Mouse (Mus musculus) limb, embryonic 11.5 days (tissue): ENCODE data around the gene Shox2. TPM values are rescaled to one million over a fixed set of nuclear protein-coding genes. Genes with fewer than 3 reads are reported as not detected.

ENCODE experiments used
- ATAC-seq: fragments of 200-750 bp; cut with Nextera tagmentation; 2 replicates; pipeline ENCODE4 v1.8.0; 2017; ENCODE audit warnings: low read depth; ENCODE audit not compliant: insufficient number of reproducible peaks, low FRiP score, low TSS enrichment
- DNase-seq: peaks from one replicate; pipeline ENCODE4 v3.0.0-alpha.2; 2015; ENCODE audit warnings: low spot score
- H3K27ac ChIP-seq: fragments of 300-500 bp; sonication (generic); replicated peaks from 2 replicates; pipeline ENCODE4 v1.5.1; 2014; ENCODE audit warnings: low read depth, mild to moderate bottlenecking, low read length
- H3K27me3 ChIP-seq: fragments of 300-500 bp; sonication (generic); 2 replicates; pipeline ENCODE4 v1.6.1; 2014; ENCODE audit warnings: mild to moderate bottlenecking, low read length, mixed read lengths; ENCODE audit not compliant: control insufficient read depth, insufficient read depth
- H3K36me3 ChIP-seq: fragments of 300-500 bp; sonication (generic); 2 replicates; pipeline ENCODE4 v1.6.1; 2014; ENCODE audit warnings: mild to moderate bottlenecking, low read length, moderate library complexity, mixed read lengths; ENCODE audit not compliant: control insufficient read depth, insufficient read depth
- H3K4me1 ChIP-seq: fragments of 300-500 bp; sonication (generic); 2 replicates; pipeline ENCODE4 v1.6.1; 2014; ENCODE audit warnings: low read length, mixed read lengths; ENCODE audit not compliant: control insufficient read depth, insufficient read depth
- H3K4me2 ChIP-seq: fragments of 300-500 bp; sonication (generic); 2 replicates; pipeline ENCODE4 v1.6.1; 2014; ENCODE audit warnings: low read depth, mild to moderate bottlenecking, moderate library complexity; ENCODE audit not compliant: severe bottlenecking
- H3K4me3 ChIP-seq: fragments of 300-500 bp; sonication (generic); 2 replicates; pipeline ENCODE4 v1.5.1; 2014; ENCODE audit warnings: low read depth, low read length
- H3K9ac ChIP-seq: fragments of 300-500 bp; sonication (generic); 2 replicates; pipeline ENCODE4 v1.6.1; 2014; ENCODE audit warnings: mild to moderate bottlenecking, low read length
- H3K9me3 ChIP-seq: fragments of 300-500 bp; sonication (generic); 2 replicates; pipeline ENCODE4 v1.6.1; 2016; ENCODE audit warnings: low read length; ENCODE audit not compliant: control insufficient read depth
- WGBS: fragments of 180-500 bp; shearing (Covaris S2); extraction: QIAGEN DNeasy Blood & Tissue Kit; methylation state at CpG from one replicate; pipeline ENCODE4 v1.1.7; 2014; 5-methylcytosine and 5-hydroxymethylcytosine counted together
- polyA plus RNA-seq: library from polyadenylated mRNA; unstranded; fragments of >200 nt; fragmentation: Nextera tagmentation; extraction: Ambion mirVana; gene quantifications from 2 replicates; pipeline ENCODE4 v1.2.1, GENCODE M21; 2014

Gene Shox2
- 144 and 163 TPM in 2 replicates for polyA plus RNA-seq

GRCm38 (mm10) chr3:66981706-66982105, at the start of gene Shox2:
TSS of gene Shox2 (minus strand) at chr3:66981771.
- H3K27ac ChIP-seq = peak within 1 kb of the TSS; percentile 100
- ATAC-seq (peak; percentile 32; the same call in 1 of the 2 replicates), DNase-seq (no peak)
- under 1% methylated on average over 15 of the region's 15 CpGs for WGBS
- H3K4me3 ChIP-seq = peak within 1 kb of the TSS; percentile 86
- H3K27me3 ChIP-seq = no peaks in the 10 kb centered on the region
- H3K4me2 ChIP-seq = peak within 1 kb of the TSS; percentile 62
- H3K9me3 ChIP-seq = no peaks in the 10 kb centered on the region
- H3K4me1 ChIP-seq = peaks cover 6% of the 10 kb centered on the region; the same call in 1 of the 2 replicates
- H3K36me3 ChIP-seq = no peaks in the 10 kb centered on the region
- peak within 1 kb of the TSS; percentile 99 for H3K9ac ChIP-seq

DNA sequence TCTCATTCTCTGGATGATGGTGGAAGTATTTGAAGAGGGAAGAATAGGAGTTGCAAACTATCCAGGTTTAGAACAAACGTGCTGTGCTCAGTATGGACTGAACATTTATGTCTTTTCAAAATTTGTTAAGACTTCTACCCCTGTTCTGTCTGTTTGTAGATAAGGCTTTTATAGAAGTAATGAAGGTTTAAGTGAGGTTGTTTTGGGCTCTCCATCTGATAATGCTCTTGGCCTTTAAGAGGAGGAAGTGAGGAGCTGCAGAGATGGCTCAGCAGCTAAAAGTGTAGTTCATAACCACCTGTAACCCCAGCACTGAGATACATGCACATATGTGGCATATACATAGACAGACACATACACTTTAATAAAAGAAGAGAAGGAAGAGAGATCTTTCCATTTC, 15.2 kb upstream of the Shox2 start:
- no peak for ATAC-seq
- Histone ChIP-seq H3K4me3 (no peak overlapping the region), H3K4me1 (no peaks in the 10 kb centered on the region), H3K9ac (no peak overlapping the region), H3K9me3 (no peaks in the 10 kb centered on the region), H3K27ac (no peak overlapping the region), H3K27me3 (no peaks in the 10 kb centered on the region), H3K4me2 (no peak overlapping the region), H3K36me3 (0 out of 2 replicates have a peak, but pooled peaks cover 5% of the 10 kb centered on the region)
- 89% methylated on average over 1 of the region's 1 CpGs for WGBS
- no peak for DNase-seq

DNA sequence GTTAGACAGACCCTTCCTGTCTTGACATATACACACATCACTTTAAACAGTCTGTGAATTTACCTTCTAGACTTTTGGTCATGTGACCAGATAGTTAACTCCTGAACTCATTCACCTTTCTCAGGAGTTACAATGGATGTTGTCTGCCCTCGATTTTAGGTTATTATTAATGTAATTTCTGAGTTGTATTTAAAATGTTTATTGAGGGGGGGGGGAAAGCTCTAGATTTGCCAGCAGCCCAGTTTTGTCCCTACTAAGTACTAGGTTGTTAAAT, 4.7 kb upstream of the Shox2 start:
- peak overlapping the region; percentile 65 for H3K4me2 ChIP-seq
- peak overlapping the region; percentile 72 for H3K9ac ChIP-seq
- no peaks in the 10 kb centered on the region for H3K36me3 ChIP-seq
- 5% methylated on average over 1 of the region's 1 CpGs for WGBS
- H3K27ac ChIP-seq = peak overlapping the region; percentile 81; the same call in 1 of the 2 replicates
- H3K9me3 ChIP-seq = no peaks in the 10 kb centered on the region
- ATAC-seq (no peak), DNase-seq (no peak)
- H3K27me3 ChIP-seq = no peaks in the 10 kb centered on the region
- H3K4me3 ChIP-seq = peak overlapping the region; percentile 59
- H3K4me1 ChIP-seq = no peaks in the 10 kb centered on the region

DNA sequence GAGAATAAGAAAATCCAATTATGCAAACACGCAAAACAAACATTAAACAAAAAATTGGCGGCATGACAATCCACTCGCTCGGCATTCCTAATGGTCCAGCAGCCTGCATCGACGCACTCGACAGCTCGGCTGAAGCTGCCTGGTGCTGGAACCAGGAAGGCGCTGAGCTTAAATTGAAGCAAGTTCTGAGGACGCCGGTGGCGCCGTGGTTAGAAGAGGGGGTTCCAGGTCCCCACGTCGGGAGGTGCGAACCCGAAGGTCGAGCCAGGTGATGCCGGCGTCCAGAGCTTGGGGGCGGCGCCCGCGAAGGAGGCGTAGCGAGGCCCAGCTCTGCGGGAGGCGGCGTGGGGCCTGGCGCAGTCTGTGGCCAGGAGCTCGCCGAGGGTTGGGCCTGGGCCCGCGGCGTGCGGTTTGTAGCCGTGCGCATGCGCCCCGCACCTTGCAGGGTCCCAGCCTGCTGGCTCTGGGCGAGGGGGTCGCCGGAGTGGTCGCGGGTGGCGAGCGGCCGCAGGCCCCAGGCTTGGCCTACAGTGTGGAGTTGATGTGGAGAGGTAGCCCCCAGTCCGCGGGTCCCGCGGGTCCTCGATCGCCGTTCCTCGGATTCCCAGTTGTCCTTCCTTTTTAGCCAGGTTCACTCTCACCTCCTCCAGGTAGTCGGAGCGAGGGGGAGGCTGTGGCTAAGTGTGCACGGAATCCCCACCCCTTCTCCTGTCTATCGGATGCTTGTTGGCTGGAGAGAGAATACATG, 4.1 kb upstream of the Shox2 start:
- Histone ChIP-seq H3K9ac (peak overlapping the region; percentile 72), H3K4me1 (no peaks in the 10 kb centered on the region), H3K27ac (peak overlapping the region; percentile 81), H3K27me3 (no peaks in the 10 kb centered on the region), H3K4me3 (peak overlapping the region; percentile 59), H3K9me3 (no peaks in the 10 kb centered on the region), H3K36me3 (no peaks in the 10 kb centered on the region), H3K4me2 (peak overlapping the region; percentile 65)
- under 1% methylated on average over 59 of the region's 60 CpGs for WGBS
- DNase-seq (peak; percentile 91), ATAC-seq (peak; percentile 89)

DNA sequence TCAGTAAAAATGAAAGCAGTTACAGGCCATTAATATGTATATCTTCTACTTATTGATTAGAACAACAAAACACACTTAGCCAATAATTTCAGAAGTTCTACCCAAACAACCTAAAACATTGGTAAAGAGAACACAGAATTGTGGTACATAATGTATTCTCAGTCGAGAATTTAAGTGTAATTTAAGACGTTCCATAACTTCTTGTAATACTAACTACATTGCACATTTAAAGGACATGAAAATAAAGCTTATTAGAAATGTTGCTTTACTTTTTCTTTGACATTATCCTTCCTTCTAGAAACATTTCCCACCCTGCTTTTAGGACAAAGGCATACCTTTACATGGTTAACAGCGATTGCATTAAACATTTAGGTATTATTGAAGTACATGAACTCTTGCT, 1.9 kb upstream of the Shox2 start:
- no peaks in the 10 kb centered on the region for H3K27me3 ChIP-seq
- no peak overlapping the region; the same call in 1 of the 2 replicates for H3K4me3 ChIP-seq
- WGBS = 15% methylated on average over 3 of the region's 3 CpGs

DNA sequence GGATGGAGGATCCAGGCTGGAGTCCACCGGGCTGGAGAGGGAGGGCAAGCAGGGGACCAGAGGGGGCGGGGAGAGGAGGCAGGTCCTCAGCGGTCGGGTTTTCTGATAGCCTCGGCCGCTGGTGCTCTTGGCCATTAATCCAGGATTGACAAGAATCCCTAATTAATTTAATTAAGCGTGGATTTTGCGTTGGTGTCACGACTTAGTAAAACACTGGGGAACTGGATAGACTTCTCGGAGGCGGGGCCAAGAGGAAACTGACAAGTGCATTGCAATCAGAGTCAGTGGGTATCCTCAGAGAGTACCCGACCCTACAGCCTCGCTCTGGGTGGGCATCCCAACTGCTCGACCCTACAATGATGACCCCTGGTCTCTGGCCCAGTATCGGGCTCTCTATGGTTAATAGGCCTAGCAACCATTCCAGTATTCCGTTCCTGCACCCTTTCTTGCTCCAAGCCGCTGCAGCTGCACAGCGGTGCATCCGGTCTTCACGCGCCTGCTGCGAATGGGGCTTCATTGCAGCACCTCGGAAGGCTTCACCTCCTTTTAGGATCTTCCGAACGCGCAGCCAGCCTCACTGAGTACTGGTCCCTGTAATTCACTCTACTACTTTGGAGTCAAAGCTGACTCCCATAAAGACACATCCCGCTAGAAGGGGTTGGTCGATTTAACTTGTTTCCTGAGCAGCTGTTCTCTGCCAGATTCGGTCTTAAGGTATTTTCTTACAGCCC, 775 bp upstream of the Shox2 start:
- no peaks in the 10 kb centered on the region for H3K27me3 ChIP-seq
- peak overlapping the region; percentile 99 for H3K9ac ChIP-seq
- H3K4me1 ChIP-seq = 0 out of 2 replicates have a peak, but pooled peaks cover 3% of the 10 kb centered on the region
- no peaks in the 10 kb centered on the region for H3K9me3 ChIP-seq
- ATAC-seq = peak; percentile 41; the same call in 1 of the 2 replicates
- peak overlapping the region; percentile 62 for H3K4me2 ChIP-seq
- DNase-seq = peak; percentile 77
- no peaks in the 10 kb centered on the region for H3K36me3 ChIP-seq
- WGBS = under 1% methylated on average over 29 of the region's 29 CpGs
- H3K27ac ChIP-seq = peak overlapping the region; percentile 100
- peak overlapping the region; percentile 86 for H3K4me3 ChIP-seq

More for the DNA sequence above, 1.9 kb upstream of the Shox2 start:
- Histone ChIP-seq H3K4me1 (0 out of 2 replicates have a peak, but pooled peaks cover 3% of the 10 kb centered on the region), H3K9ac (no peak overlapping the region), H3K9me3 (no peaks in the 10 kb centered on the region), H3K27ac (no peak overlapping the region), H3K4me2 (peak overlapping the region; percentile 62; the same call in 1 of the 2 replicates), H3K36me3 (no peaks in the 10 kb centered on the region)
- no peak for ATAC-seq
- DNase-seq = no peak

GRCm38 (mm10) chr3:66981101-66981661, 390 bp downstream of the Shox2 start, which contains the start of gene Rsrc1:
TSS of gene Rsrc1 (plus strand) at chr3:66981390.
- ATAC-seq (peak; percentile 11; the same call in 1 of the 2 replicates), DNase-seq (peak; percentile 74)
- Histone ChIP-seq H3K4me2 (peak within 1 kb of the TSS; percentile 62), H3K4me1 (peaks cover 6% of the 10 kb centered on the region; the same call in 1 of the 2 replicates), H3K36me3 (no peaks in the 10 kb centered on the region), H3K27me3 (no peaks in the 10 kb centered on the region), H3K9me3 (no peaks in the 10 kb centered on the region), H3K27ac (peak within 1 kb of the TSS; percentile 100), H3K4me3 (peak within 1 kb of the TSS; percentile 86), H3K9ac (peak within 1 kb of the TSS; percentile 99)
- WGBS = 0% methylated on average over 48 of the region's 62 CpGs
